Mouse (Mus musculus) midbrain, embryonic 13.5 days (tissue): Measurements from ENCODE around the gene Fggy. TPM values are rescaled to one million over a fixed set of nuclear protein-coding genes. Genes with fewer than 3 reads are reported as not detected.

Experiments
- ATAC-seq: fragments of 200-750 bp; cut with Nextera tagmentation; 2 replicates; pipeline ENCODE4 v1.8.0; 2017; ENCODE audit warnings: mild to moderate bottlenecking, moderate TSS enrichment, moderate library complexity
- H3K27ac ChIP-seq: fragments of 300-500 bp; sonication (generic); 2 replicates; pipeline ENCODE4 v1.5.1; 2015; ENCODE audit warnings: inconsistent platforms, mild to moderate bottlenecking, moderate library complexity
- H3K27me3 ChIP-seq: fragments of 300-500 bp; sonication (generic); 2 replicates; pipeline ENCODE4 v1.6.1; 2015; ENCODE audit warnings: mild to moderate bottlenecking, inconsistent platforms
- H3K36me3 ChIP-seq: fragments of 300-500 bp; sonication (generic); 2 replicates; pipeline ENCODE4 v1.6.1; 2015; ENCODE audit warnings: mild to moderate bottlenecking, inconsistent platforms
- H3K4me1 ChIP-seq: fragments of 300-500 bp; sonication (generic); replicated peaks from 2 replicates; pipeline ENCODE4 v1.6.1; 2015; ENCODE audit warnings: inconsistent platforms
- H3K4me2 ChIP-seq: fragments of 300-500 bp; sonication (generic); replicated peaks from 2 replicates; pipeline ENCODE4 v1.6.1; 2015; ENCODE audit warnings: moderate library complexity, mild to moderate bottlenecking, inconsistent platforms
- H3K4me3 ChIP-seq: fragments of 300-500 bp; sonication (generic); replicated peaks from 2 replicates; pipeline ENCODE4 v1.5.1; 2015; ENCODE audit warnings: mild to moderate bottlenecking, inconsistent platforms
- H3K9ac ChIP-seq: fragments of 300-500 bp; sonication (generic); replicated peaks from 2 replicates; pipeline ENCODE4 v1.6.1; 2015; ENCODE audit warnings: mild to moderate bottlenecking, inconsistent platforms
- H3K9me3 ChIP-seq: fragments of 300-500 bp; sonication (generic); 2 replicates; pipeline ENCODE4 v1.6.1; 2016; ENCODE audit warnings: mild to moderate bottlenecking, inconsistent platforms
- WGBS: fragments of 180-500 bp; shearing (Covaris S2); methylation state at CpG from one replicate; pipeline ENCODE4 v1.1.7; 2015; 5-methylcytosine and 5-hydroxymethylcytosine counted together
- polyA plus RNA-seq: library from polyadenylated mRNA; unstranded; fragments of >200 nt; fragmentation: Nextera tagmentation; extraction: Ambion mirVana; gene quantifications from 2 replicates; pipeline ENCODE4 v1.2.1, GENCODE M21; 2015

Fggy gene
- polyA plus RNA-seq, 1 experiment from 2014 or later: 7.5 TPM

GRCm38 (mm10) chr4:95648801-95649551, 91.7 kb downstream of the Fggy start:
- 84% methylated on average over 3 of the region's 3 CpGs for WGBS
- H3K9me3 ChIP-seq: no peaks in the 10 kb centered on the region

DNA sequence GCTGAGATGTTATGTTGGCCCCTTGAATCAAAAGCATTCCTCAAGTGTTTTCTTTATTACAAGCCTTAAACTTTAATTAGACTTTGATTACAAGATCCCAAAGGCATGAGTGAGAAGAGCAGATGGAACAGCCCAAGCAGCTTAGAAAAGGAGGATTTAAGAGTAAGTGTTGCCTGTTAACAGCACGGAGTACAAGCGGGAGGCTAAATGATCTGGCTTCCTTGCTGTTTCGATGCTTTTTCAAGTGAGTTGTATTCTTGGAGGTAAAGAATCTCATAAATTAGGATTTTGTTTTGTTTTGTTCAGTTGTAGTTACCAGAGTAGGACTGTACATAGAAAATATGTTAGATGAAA, 92.2 kb downstream of the Fggy start:
- H3K4me3 ChIP-seq: no peak overlapping the region
- ATAC-seq: no peak
- no peak overlapping the region for H3K9ac ChIP-seq
- 87% methylated on average over 3 of the region's 3 CpGs for WGBS
- no peaks in the 10 kb centered on the region for H3K36me3 ChIP-seq
- H3K4me2 ChIP-seq: no peak overlapping the region
- no peak overlapping the region for H3K27ac ChIP-seq
- H3K9me3 ChIP-seq: no peaks in the 10 kb centered on the region
- peaks cover 19% of the 10 kb centered on the region for H3K4me1 ChIP-seq
- H3K27me3 ChIP-seq: no peaks in the 10 kb centered on the region

More at GRCm38 (mm10) chr4:95648801-95649551, 91.7 kb downstream of the Fggy start:
- Histone ChIP-seq H3K27ac (no peak overlapping the region), H3K4me2 (no peak overlapping the region), H3K9ac (no peak overlapping the region), H3K27me3 (no peaks in the 10 kb centered on the region), H3K4me3 (no peak overlapping the region), H3K4me1 (peaks cover 22% of the 10 kb centered on the region), H3K36me3 (no peaks in the 10 kb centered on the region)
- ATAC-seq: no peak

- H3K36me3 ChIP-seq: no peaks in the 10 kb centered on the region
- H3K9me3 ChIP-seq: no peaks in the 10 kb centered on the region
- ATAC-seq: no peak
- WGBS: 75% methylated on average over 6 of the region's 6 CpGs
- no peak overlapping the region for H3K4me2 ChIP-seq
- no peak overlapping the region for H3K4me3 ChIP-seq
- H3K27ac ChIP-seq: no peak overlapping the region
- peaks cover 19% of the 10 kb centered on the region for H3K4me1 ChIP-seq
- H3K27me3 ChIP-seq: no peaks in the 10 kb centered on the region
- H3K9ac ChIP-seq: no peak overlapping the region
Measured at GRCm38 (mm10) chr4:95649980-95650379, 92.7 kb downstream of the Fggy start.

- no peak overlapping the region for H3K4me2 ChIP-seq
- H3K9me3 ChIP-seq: no peaks in the 10 kb centered on the region
- no peaks in the 10 kb centered on the region for H3K27me3 ChIP-seq
- whole genome bisulfite sequencing: 29% methylated on average over 6 of the region's 6 CpGs
- ATAC-seq: peak; percentile 74
- H3K4me3 ChIP-seq: no peak overlapping the region
- H3K27ac ChIP-seq: 0 out of 2 replicates have a peak overlapping the region, but pooled peaks have one; percentile 5
- H3K9ac ChIP-seq: no peak overlapping the region
- no peaks in the 10 kb centered on the region for H3K36me3 ChIP-seq
- peaks cover 19% of the 10 kb centered on the region for H3K4me1 ChIP-seq
Measured at GRCm38 (mm10) chr4:95652044-95652443, 94.7 kb downstream of the Fggy start.

- Histone ChIP-seq H3K27ac (no peak overlapping the region), H3K9me3 (no peaks in the 10 kb centered on the region), H3K27me3 (no peaks in the 10 kb centered on the region), H3K36me3 (no peaks in the 10 kb centered on the region), H3K4me3 (no peak overlapping the region), H3K4me1 (peaks cover 19% of the 10 kb centered on the region), H3K9ac (no peak overlapping the region), H3K4me2 (no peak overlapping the region)
- WGBS: 17% methylated on average over 3 of the region's 4 CpGs
- no peak for ATAC-seq
Measured at GRCm38 (mm10) chr4:95653296-95653912, 96.1 kb downstream of the Fggy start.

DNA sequence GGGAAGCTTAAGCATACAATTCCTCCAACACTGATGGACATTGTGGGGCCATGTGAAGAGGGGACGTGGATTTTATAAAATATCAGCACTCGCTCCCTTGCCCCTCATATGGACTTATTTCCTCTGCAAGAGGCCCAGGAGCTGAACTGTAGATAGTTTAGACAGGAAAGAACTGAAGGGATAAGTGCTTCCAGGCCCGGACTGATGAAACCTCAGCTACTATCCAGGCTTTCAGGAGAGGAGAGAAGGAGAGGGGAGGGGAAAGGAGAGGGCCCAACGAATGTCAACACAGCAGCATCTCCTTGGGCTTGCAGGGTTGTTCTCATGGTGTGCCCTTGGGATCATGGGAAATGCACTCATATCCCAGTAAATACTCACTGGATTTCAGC, 96.6 kb downstream of the Fggy start:
- Histone ChIP-seq H3K36me3 (no peaks in the 10 kb centered on the region), H3K27ac (no peak overlapping the region), H3K4me1 (peaks cover 19% of the 10 kb centered on the region), H3K4me2 (no peak overlapping the region), H3K4me3 (no peak overlapping the region), H3K9me3 (no peaks in the 10 kb centered on the region), H3K9ac (no peak overlapping the region), H3K27me3 (no peaks in the 10 kb centered on the region)
- ATAC-seq: no peak
- 61% methylated on average over 4 of the region's 4 CpGs for WGBS

- Histone ChIP-seq H3K27me3 (no peaks in the 10 kb centered on the region), H3K4me3 (no peak overlapping the region), H3K36me3 (no peaks in the 10 kb centered on the region), H3K9me3 (no peaks in the 10 kb centered on the region), H3K9ac (no peak overlapping the region), H3K4me1 (no peaks in the 10 kb centered on the region), H3K27ac (no peak overlapping the region), H3K4me2 (no peak overlapping the region)
- no peak for ATAC-seq
- 26% methylated on average over 3 of the region's 3 CpGs for WGBS
Measured at GRCm38 (mm10) chr4:95659024-95659423, 101.7 kb downstream of the Fggy start.

DNA sequence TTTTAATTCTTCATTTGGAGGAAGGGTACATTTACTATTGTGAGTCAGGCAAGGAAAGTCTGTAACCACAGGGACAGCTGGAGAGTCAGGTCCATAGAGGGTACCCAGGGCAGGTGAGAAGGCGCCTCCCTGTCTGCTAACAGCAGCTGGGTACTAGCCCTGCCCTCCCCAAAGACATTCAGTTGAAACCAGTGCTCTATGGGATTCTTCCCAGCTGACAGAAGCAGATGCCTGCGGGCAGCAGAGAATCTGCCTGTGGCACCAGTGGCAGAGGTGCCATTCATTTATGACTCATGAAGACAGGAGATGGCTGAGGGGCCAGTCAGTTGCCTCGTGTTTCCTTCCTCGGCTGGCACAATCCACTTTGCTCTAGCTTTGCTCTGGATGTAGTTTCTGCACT, 106.3 kb downstream of the Fggy start:
- Histone ChIP-seq H3K27me3 (no peaks in the 10 kb centered on the region), H3K4me2 (no peak overlapping the region), H3K27ac (no peak overlapping the region), H3K36me3 (no peaks in the 10 kb centered on the region), H3K9ac (no peak overlapping the region), H3K9me3 (no peaks in the 10 kb centered on the region), H3K4me3 (no peak overlapping the region), H3K4me1 (no peaks in the 10 kb centered on the region)
- no peak for ATAC-seq
- WGBS: 79% methylated on average over 4 of the region's 4 CpGs

GRCm38 (mm10) chr4:95664327-95664726, 107.0 kb downstream of the Fggy start:
- H3K4me2 ChIP-seq: no peak overlapping the region
- no peaks in the 10 kb centered on the region for H3K9me3 ChIP-seq
- H3K36me3 ChIP-seq: no peaks in the 10 kb centered on the region
- ATAC-seq: no peak
- H3K4me3 ChIP-seq: no peak overlapping the region
- 56% methylated on average over 3 of the region's 3 CpGs for WGBS
- H3K4me1 ChIP-seq: no peaks in the 10 kb centered on the region
- no peak overlapping the region for H3K27ac ChIP-seq
- no peak overlapping the region for H3K9ac ChIP-seq
- no peaks in the 10 kb centered on the region for H3K27me3 ChIP-seq

GRCm38 (mm10) chr4:95666284-95666889, 109.1 kb downstream of the Fggy start:
- no peak overlapping the region for H3K4me2 ChIP-seq
- H3K4me1 ChIP-seq: peaks cover 4% of the 10 kb centered on the region; the same call in 1 of the 2 replicates
- H3K9ac ChIP-seq: no peak overlapping the region
- no peak for ATAC-seq
- H3K27ac ChIP-seq: no peak overlapping the region
- no peak overlapping the region for H3K4me3 ChIP-seq
- 87% methylated on average over 7 of the region's 7 CpGs for WGBS
- no peaks in the 10 kb centered on the region for H3K36me3 ChIP-seq
- H3K9me3 ChIP-seq: no peaks in the 10 kb centered on the region
- H3K27me3 ChIP-seq: no peaks in the 10 kb centered on the region

GRCm38 (mm10) chr4:95666896-95667295, 109.6 kb downstream of the Fggy start:
- Histone ChIP-seq H3K4me1 (peaks cover 4% of the 10 kb centered on the region; the same call in 1 of the 2 replicates), H3K36me3 (no peaks in the 10 kb centered on the region), H3K27me3 (no peaks in the 10 kb centered on the region), H3K4me2 (no peak overlapping the region), H3K9me3 (no peaks in the 10 kb centered on the region), H3K4me3 (no peak overlapping the region), H3K9ac (no peak overlapping the region), H3K27ac (no peak overlapping the region)
- no peak for ATAC-seq
- 95% methylated on average over 2 of the region's 2 CpGs for WGBS

- WGBS: 89% methylated on average over 1 of the region's 1 CpGs
- no peak overlapping the region for H3K27ac ChIP-seq
Measured at GRCm38 (mm10) chr4:95667595-95667994, 110.3 kb downstream of the Fggy start.

More at GRCm38 (mm10) chr4:95667595-95667994, 110.3 kb downstream of the Fggy start:
- no peak overlapping the region for H3K4me2 ChIP-seq
- H3K9me3 ChIP-seq: no peaks in the 10 kb centered on the region
- no peak overlapping the region for H3K4me3 ChIP-seq
- no peaks in the 10 kb centered on the region for H3K36me3 ChIP-seq
- no peak for ATAC-seq
- peaks cover 4% of the 10 kb centered on the region; the same call in 1 of the 2 replicates for H3K4me1 ChIP-seq
- no peak overlapping the region for H3K9ac ChIP-seq
- H3K27me3 ChIP-seq: no peaks in the 10 kb centered on the region
